Mouse (Mus musculus) central nervous system, embryonic 11.5 days (tissue): ENCODE results near the gene Tpk1. TPM values are rescaled to one million over a fixed set of nuclear protein-coding genes. Genes with fewer than 3 reads are reported as not detected.

Experiments
- polyA plus RNA-seq: library from polyadenylated mRNA; depleted of rRNA; stranded (reverse); fragments of >200 nt; gene quantifications from 2 replicates; pipeline ENCODE4 v1.2.3, GENCODE M21; 2012; rRNA removed

Tpk1 gene
- polyA plus RNA-seq: 1.9 and 5.0 TPM in 2 replicates

GRCm38 (mm10) chr6:43665677-43666546 is at the start of gene Tpk1:
TSS of gene Tpk1 (minus strand) at chr6:43666278.

GRCm38 (mm10) chr6:43309454-43309853 is 356.6 kb downstream of the Tpk1 start, which contains the start of gene Nobox:
TSS of gene Nobox (minus strand) at chr6:43309554.

